Mouse (Mus musculus): ENCODE data around the gene Evx2. TPM values are rescaled to one million over a fixed set of nuclear protein-coding genes. Genes with fewer than 3 reads are reported as not detected.

The Evx2 gene
- total RNA-seq, 2 experiments from 2014 or later, result not detected

DNA sequence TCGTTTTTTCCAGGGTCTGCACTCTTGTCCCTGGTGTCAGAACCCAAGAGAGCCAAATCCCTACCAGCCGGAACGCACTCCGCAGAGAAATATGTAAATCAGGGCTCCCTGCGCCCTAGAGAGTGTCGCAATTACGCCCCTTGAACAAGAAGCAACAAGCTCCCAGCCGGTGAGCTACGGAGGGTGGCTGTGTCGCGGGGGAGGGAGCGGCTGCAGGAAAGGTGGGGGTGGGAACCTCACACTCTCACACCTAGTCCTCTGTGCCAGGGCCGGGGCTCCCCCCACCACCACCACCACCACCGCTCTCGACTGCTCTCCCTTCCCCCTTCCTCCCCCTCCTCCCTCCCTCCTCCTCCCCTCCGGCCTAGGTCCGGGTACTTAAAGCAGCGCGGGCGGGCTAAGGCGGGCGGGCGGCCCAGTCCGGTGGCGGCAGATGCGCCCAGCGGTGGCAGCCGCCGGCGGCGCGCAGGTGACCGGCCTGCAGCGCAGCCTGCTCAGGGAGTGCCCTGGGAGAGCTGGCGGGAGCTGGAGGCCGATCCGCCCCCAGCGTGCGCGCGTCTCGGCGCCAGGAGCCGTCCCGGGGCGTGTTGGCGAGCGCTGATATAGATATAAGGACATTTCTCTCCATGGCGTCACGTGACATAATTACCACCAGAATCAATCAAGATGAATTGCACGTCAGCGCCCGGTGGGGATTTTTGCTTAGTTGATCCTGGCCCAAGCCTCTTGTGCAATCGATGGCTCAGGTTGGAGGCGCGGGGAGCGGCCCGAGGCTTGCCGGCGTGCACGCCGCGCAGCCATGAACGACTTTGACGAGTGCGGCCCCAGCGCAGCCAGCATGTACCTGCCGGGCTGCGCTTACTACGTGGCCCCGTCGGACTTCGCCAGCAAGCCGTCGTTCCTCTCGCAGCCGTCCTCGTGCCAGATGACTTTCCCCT, 22.5 kb upstream of the Evx2 start:
- ATAC-seq (ENCODE audit: poor library complexity, severe bottlenecking), result no peak

DNA sequence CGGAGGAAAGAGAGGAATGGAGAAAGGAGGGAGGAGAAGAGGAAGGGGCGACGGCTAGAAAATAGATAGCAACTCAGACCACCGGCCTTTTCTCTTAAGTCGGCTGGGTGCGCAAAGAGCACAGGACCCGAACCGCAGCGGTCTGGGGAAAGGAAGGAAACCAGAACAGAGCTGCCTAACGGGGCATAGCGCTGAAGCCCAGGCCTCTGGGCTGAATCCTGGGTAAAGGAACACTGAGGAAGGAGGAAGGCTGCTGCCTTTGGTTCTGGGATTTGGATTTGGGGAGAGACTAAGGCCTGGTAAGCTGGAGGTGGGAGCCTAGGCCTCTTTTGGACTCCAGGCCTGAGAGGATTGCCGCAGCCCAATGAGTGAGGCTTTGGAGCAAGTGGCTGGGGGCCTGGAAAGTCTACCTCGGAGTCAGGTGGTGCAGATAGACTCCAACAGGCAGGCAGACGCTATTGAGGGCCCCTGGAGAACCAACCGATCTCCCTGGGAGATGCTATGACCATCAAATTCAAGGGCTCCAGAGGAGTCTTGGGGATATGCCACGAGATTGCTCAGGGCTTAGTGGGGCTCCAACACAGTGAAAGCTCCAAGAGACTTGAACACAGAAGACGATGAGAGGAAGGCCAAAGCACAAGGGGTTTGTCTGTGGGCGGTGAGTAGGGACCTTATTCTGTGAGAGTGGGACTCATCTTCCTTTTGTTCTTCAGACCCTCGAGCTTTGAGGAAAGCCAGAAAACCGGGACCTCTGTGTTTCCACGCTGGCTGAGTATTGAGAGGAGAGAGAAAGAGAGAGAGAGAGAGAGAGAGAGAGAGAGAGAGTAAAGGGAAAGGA, 21.4 kb upstream of the Evx2 start:
- no peak for ATAC-seq (ENCODE audit: poor library complexity, severe bottlenecking)

DNA sequence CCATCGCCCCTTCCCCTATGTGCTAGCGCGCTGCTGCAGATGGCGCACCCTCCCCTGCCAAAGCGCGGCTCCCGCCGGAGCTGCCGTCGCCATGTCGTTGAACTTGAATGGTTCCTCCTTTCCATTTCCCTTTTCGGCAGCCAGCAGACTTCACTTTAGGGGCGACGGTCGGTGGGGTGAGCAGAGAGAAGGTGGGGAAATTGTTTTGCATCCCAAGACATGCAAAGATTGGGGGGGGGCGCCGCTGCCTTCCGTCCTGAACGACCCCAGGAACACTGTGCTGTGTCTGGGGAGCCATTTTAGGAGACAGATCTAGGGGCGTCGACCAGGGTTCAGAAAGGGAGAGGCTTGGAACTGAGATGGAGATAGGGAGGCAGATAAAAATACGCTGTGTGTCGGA, 20.6 kb upstream of the Evx2 start:
- peak; percentile 44 for ATAC-seq (ENCODE audit: poor library complexity, severe bottlenecking)

DNA sequence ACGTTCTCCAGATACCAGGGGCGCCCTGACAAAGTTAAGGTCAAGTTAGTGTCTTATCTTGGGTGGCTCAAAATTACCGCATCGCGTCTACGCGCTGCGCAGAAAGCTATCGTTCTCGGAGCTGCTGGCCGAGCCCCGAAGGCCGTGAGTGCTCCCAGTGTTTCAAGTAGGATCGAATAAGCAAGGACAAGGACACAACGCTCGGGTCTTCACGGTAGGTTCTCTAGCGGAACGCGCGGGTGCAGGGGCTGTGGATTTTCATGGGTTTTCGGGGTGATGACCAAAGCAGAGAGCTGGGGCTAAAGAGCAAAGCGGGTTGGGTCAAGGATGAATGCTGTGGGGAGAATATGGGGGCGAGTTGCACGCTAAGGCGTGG, 20.2 kb upstream of the Evx2 start:
- ATAC-seq (ENCODE audit: poor library complexity, severe bottlenecking), result peak; percentile 13; the same call in 1 of the 2 replicates

DNA sequence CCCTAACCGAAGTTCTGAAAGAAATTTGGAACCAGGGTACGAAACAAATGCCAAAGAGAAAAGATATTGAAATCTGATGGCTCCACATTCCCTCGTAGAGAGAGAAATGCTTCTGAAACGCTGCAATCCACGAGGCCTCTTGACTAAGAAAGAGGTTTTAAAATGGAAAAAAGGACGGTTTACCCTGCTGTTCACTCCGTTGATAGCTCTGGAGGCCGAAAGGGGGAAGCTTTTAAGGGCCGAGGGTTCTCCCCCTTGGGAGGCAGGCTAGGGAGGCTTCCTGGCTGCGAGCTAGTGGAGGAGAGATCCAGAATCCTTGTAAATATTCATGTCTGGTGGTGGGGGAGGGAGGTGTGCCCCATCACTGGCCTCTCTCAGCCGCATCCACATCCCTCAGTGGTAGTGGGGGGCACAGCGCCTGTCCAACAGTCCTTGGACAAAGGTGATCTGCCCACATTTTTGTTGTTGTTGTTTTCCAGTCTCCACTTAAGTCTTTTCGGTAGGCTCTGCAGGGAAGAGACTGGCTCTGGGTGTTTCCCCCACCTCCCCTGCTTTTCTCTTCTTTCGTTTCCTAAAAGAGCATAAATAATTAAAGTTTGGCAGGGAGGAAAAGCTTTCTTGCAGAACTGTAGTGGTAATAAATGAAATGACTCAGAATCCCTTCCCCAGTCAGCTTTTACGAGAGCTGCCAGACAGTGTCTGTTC, 19.7 kb upstream of the Evx2 start, which contains the start of gene Hoxd11:
Gene Hoxd11, plus strand, starts transcription at position 667 of the 705 bp plus-strand sequence.
- no peak for ATAC-seq (ENCODE audit: poor library complexity, severe bottlenecking)

DNA sequence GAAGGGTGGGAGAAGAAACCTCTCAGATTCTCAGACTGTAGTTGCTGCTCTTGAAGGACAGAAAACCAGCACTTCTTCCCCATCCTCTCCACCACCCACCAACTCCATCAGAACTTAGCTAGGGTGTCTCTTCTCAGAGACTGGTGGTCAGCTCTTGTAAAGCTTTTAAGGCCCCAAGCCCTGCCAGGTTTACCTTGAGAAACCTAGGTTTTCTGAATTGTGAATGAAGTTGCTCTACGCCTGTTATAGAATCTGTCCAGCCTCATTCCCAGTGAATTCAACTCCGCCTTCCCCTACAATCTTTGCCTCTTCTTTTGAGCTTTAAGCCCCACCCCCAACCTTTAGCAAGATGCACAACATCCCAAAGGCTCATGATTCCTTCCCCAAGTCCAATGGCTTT, 17.7 kb upstream of the Evx2 start:
- ATAC-seq (ENCODE audit: poor library complexity, severe bottlenecking), result no peak

DNA sequence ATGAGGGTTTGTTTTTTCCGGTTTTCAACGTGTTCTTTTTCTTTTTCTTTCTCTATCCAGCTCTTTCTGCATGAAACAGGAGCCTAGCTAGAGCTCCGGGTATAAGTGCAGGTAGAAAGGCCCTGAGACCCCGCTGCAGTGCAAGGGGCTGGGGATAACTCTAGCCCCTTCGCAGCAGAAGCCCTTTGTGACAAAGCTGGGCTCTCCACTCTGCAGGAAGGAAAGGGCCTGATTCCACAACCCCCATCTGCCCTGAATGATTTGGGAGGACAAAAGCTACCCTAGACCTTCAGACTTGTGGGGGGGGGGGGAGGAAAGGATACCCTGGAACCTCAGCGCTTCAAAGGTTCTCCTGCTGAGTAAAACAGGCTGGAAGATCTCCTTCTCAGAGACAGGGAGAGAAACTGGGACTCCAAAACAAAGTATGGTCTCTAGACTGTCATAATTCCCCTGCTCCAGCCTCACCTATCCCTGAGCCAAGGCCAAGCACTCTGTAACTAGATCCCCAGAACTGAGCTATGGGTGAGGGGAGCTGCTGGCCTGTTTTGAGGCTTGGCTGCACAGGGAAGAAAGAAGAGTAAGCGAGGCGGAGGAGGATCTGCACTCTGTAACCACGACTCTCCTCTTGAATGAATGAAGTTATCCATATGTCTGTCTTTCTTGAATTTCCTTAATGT, 17.2 kb upstream of the Evx2 start:
- ATAC-seq (ENCODE audit: poor library complexity, severe bottlenecking), result no peak

DNA sequence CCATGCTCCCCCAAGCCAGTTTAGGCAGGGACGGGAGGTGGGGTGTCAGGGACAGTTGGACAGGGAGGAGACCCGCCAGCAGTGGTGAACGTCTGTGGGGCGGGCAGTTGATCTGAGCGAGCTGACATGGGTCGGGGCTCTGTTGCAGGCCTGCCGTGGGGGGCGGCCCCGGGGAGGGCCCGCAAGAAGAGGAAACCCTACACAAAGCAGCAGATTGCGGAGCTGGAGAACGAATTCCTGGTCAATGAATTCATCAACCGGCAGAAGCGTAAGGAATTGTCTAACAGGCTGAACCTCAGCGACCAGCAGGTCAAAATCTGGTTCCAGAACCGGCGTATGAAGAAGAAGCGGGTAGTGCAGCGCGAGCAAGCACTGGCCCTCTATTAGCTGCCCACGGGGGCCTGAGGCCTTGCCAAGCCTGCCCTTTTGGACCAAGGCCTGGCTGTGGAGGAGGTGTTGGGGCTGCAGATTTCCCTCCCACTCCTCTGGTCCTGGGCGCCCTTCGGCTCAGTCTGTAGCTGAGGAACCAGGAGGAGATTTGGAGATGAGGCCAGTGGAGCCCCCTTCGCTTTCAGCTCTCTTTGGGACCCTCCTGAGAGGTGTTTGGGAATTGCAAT, 16.4 kb upstream of the Evx2 start:
- ATAC-seq (ENCODE audit: poor library complexity, severe bottlenecking), result no peak

DNA sequence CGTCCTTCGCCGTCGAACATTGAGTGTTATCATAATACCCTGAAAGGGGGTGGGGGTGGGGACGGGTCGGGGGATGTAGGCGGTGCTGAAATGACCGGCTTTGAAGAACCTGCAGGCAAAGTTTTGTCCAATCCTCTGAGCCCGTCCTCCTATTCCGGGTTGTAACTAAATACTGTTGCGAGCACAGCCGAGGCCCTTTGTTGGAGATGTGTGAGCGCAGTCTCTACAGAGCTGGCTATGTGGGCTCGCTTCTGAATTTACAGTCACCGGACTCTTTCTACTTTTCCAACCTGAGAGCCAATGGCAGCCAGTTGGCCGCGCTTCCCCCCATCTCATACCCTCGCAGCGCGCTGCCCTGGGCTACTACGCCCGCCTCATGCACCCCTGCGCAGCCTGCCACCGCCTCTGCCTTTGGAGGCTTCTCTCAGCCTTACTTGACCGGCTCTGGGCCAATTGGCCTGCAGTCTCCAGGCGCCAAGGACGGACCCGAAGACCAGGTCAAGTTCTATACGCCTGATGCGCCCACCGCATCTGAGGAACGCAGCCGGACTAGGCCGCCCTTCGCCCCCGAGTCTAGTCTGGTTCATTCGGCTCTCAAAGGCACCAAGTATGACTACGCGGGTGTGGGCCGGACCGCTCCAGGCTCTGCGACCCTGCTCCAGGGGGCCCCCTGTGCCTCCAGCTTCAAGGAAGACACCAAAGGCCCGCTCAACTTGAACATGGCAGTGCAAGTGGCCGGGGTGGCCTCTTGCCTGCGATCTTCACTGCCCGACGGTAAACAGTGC, 15.7 kb upstream of the Evx2 start, which contains the start of gene Hoxd12:
Gene Hoxd12, plus strand, starts transcription at position 133 of the 785 bp plus-strand sequence.
- no peak for ATAC-seq (ENCODE audit: poor library complexity, severe bottlenecking)

DNA sequence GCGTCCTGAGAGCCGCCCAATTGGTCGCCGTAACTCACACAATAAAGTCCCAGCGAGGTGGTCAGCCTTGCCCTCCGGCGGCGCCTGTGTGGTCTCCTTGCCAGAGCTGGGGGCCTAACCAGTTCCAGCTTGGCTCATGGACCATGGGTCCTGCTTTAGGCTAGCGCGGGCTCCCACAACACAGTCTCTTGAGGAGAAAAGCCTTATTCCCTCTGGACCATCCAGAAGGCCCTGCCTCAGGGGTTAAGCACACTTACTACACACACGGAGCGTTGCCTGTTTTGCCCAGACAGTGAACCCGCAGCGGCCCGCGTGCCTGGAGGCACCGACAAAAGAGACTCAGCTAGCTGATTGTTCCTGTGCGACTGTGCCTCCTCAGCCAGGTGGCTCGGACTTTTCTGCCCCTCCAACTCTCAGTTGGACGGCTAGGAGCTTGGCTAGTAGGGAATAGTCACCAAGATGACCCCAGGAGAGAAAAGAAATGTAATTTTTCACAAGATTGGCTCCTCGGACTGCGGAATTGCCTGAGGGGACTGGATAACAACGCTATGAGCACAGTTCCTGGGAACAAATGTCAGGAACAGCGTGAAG, 14.6 kb upstream of the Evx2 start:
- no peak for ATAC-seq (ENCODE audit: poor library complexity, severe bottlenecking)

DNA sequence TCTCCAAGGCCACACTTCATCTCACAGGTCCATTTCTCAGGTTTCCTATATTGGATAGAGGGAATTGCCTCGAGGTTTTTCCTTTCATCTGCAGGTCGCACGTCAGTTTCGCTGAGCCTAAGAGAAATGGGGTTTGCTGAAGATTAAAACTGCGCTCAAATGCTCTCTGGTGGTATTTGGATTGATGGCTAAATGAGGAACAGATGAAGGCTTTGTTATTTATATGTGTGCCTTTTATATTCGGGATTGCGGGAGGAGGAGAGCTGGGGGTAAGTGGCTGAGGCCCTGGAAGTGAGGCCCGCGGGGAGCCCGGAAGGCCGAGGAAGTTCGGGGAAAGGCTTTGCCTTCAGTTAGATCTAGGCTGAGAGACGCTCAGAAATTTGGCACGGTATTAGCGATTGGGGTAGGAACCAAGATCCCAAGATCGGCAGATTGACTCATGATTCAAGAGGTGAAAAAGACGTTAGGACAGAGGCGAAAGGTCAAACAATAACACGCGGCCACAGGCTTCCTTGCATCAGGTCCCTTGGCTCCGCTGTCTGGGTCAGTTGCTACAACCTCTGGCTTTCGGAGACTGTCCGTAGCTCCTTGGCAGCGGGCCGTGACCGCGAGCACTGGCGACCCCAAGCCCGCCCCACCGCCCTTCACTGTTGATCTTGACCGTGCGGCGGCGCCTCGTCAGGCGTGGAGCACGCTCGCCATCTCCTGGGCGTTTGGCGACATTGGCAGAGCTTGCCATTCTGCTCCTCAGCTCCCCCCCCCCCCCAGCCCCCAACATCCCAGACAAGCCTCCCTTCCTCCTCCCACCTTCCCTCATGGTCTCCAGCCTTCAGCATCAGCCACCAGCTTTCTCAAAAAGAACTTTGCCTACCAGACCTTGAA, 13.4 kb upstream of the Evx2 start:
- ATAC-seq (ENCODE audit: poor library complexity, severe bottlenecking), result peak; percentile 90

DNA sequence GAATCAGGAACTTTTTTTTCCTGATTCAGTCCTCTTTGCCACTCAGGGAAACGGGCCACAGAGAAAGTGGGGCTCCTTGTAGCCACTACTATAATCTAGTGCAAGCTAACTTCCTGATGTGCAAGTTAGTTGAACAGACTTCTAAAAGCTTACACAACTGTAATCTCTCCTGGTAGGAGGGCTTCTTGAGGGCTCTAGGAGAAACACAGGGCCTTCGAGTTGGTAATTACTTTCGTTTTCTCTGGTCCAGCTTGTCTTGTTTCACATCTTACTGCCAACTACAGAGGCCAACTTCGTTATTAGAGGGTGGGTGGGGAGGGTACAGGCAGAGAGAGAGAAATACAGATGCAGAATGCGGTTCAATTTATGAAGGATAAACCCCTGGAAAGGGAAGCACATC, 12.5 kb upstream of the Evx2 start:
- no peak for ATAC-seq (ENCODE audit: poor library complexity, severe bottlenecking)

DNA sequence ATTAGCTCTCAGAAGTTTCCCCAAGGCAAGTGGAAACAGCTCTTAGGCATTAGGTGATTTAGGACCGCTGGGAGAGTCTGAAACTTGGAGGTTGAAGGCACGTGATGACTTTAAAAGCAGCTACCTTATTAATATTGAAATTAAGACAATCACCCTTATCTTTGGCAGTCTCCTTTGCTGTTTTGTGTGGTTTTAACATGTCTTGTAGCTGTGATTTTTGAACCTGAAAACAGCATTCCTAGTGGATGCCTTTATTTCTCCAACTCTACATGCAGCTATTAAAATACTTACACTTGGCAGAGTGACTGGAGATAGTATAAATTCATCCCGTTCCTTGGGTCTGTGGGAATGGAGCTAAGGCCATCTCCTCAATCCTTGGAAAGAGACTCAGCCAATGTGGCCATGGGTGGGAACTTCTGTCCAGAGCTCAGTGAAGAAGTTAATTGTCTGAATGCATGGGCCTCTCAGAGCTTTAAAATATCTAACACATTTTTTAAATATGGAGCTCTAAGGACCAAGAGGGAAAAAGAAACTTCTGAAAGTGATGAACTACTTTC, 11.4 kb upstream of the Evx2 start:
- no peak for ATAC-seq (ENCODE audit: poor library complexity, severe bottlenecking)

DNA sequence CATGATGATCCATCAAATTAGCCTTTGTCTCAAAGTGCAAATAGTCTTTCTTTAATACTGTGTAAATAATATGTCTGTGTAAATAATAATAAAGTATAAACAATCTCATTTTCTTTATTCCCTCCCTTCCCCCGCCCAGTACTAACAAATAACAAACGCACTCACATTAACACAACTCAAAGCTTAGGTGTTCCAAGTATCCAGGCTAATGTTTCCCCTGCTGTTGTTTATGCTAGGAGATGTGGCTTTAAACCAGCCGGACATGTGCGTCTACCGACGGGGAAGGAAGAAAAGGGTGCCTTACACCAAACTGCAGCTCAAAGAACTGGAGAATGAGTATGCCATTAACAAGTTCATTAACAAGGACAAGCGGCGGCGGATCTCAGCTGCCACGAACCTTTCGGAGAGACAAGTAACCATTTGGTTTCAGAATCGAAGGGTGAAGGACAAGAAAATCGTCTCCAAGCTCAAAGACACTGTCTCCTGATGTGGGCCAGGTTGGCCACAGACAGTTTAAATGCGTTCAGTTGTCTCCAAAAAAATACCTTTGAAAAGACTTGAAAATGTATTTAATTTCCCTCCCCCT, 10.4 kb upstream of the Evx2 start:
- no peak for ATAC-seq (ENCODE audit: poor library complexity, severe bottlenecking)

DNA sequence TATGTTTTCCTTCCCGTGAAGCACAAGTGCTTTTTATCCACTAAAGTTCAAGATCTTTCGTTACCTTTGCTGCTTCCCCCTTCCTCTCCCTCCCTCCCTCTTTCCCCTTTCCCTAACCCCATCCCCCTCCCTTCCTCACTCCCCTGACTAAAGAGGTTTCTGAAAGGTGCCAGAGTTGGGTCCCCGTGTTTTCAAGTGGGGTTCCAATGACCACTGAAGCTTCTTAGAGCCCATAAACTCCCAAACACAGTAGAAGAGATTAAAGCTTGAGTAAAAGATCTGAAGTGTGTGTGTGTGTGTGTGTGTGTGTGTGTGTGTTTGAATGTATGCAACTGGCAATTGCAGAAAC, 9.8 kb upstream of the Evx2 start:
- no peak for ATAC-seq (ENCODE audit: poor library complexity, severe bottlenecking)

DNA sequence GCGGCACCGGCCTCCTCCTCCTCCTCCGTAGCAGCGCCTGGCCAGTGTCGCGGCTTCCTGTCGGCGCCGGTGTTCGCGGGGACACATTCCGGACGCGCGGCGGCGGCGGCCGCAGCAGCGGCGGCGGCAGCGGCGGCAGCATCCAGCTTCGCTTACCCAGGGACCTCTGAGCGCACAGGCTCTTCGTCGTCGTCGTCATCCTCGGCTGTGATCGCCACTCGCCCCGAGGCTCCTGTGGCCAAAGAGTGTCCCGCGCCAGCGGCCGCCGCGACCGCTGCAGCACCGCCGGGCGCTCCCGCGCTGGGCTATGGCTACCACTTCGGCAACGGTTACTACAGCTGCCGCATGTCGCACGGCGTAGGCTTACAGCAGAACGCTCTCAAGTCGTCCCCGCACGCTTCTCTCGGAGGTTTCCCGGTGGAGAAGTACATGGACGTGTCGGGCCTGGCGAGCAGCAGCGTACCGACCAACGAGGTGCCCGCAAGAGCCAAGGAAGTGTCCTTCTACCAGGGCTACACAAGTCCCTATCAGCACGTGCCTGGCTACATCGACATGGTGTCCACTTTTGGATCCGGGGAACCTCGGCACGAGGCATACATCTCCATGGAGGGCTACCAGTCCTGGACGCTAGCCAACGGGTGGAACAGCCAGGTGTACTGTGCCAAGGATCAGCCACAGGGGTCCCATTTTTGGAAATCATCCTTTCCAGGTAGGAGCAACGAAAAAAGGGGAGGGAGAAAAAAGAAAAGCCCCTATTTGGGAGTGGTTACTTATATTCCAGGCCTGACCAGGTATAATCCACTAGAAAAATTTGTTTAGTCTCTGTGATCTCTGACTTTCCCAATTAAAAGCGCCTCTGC, 9.2 kb upstream of the Evx2 start:
- no peak for ATAC-seq (ENCODE audit: poor library complexity, severe bottlenecking)

Measured in megakaryocyte, adult 5-6 weeks (primary cell).